Mouse (Mus musculus) limb, embryonic 11.5 days (tissue): ENCODE data around the gene Neurod4. TPM values are rescaled to one million over a fixed set of nuclear protein-coding genes. Genes with fewer than 3 reads are reported as not detected.
A peak's percentile ranks its signal among the peaks of the same experiment; 100 is the strongest.

Experiments
- ATAC-seq: fragments of 200-750 bp; cut with Nextera tagmentation; 2 replicates; pipeline ENCODE4 v1.8.0; 2017; ENCODE audit warnings: low read depth; ENCODE audit not compliant: insufficient number of reproducible peaks, low FRiP score, low TSS enrichment
- DNase-seq: peaks from one replicate; pipeline ENCODE4 v3.0.0-alpha.2; 2015; ENCODE audit warnings: low spot score
- H3K27ac ChIP-seq: fragments of 300-500 bp; sonication (generic); replicated peaks from 2 replicates; pipeline ENCODE4 v1.5.1; 2014; ENCODE audit warnings: low read depth, mild to moderate bottlenecking, low read length
- H3K27me3 ChIP-seq: fragments of 300-500 bp; sonication (generic); 2 replicates; pipeline ENCODE4 v1.6.1; 2014; ENCODE audit warnings: mild to moderate bottlenecking, low read length, mixed read lengths; ENCODE audit not compliant: control insufficient read depth, insufficient read depth
- H3K36me3 ChIP-seq: fragments of 300-500 bp; sonication (generic); 2 replicates; pipeline ENCODE4 v1.6.1; 2014; ENCODE audit warnings: mild to moderate bottlenecking, low read length, moderate library complexity, mixed read lengths; ENCODE audit not compliant: control insufficient read depth, insufficient read depth
- H3K4me1 ChIP-seq: fragments of 300-500 bp; sonication (generic); 2 replicates; pipeline ENCODE4 v1.6.1; 2014; ENCODE audit warnings: low read length, mixed read lengths; ENCODE audit not compliant: control insufficient read depth, insufficient read depth
- H3K4me2 ChIP-seq: fragments of 300-500 bp; sonication (generic); 2 replicates; pipeline ENCODE4 v1.6.1; 2014; ENCODE audit warnings: low read depth, mild to moderate bottlenecking, moderate library complexity; ENCODE audit not compliant: severe bottlenecking
- H3K4me3 ChIP-seq: fragments of 300-500 bp; sonication (generic); 2 replicates; pipeline ENCODE4 v1.5.1; 2014; ENCODE audit warnings: low read depth, low read length
- H3K9ac ChIP-seq: fragments of 300-500 bp; sonication (generic); 2 replicates; pipeline ENCODE4 v1.6.1; 2014; ENCODE audit warnings: mild to moderate bottlenecking, low read length
- H3K9me3 ChIP-seq: fragments of 300-500 bp; sonication (generic); 2 replicates; pipeline ENCODE4 v1.6.1; 2016; ENCODE audit warnings: low read length; ENCODE audit not compliant: control insufficient read depth
- WGBS: fragments of 180-500 bp; shearing (Covaris S2); extraction: QIAGEN DNeasy Blood & Tissue Kit; methylation state at CpG from one replicate; pipeline ENCODE4 v1.1.7; 2014; 5-methylcytosine and 5-hydroxymethylcytosine counted together
- polyA plus RNA-seq: library from polyadenylated mRNA; unstranded; fragments of >200 nt; fragmentation: Nextera tagmentation; extraction: Ambion mirVana; gene quantifications from 2 replicates; pipeline ENCODE4 v1.2.1, GENCODE M21; 2014

The Neurod4 gene
- polyA plus RNA-seq, 1 experiment from 2014 or later: not detected

- Histone ChIP-seq H3K9ac (no peak overlapping the region), H3K4me2 (no peak overlapping the region)
Observed at GRCm38 (mm10) chr10:130275759-130276158, 4.3 kb downstream of the Neurod4 start.

GRCm38 (mm10) chr10:130263203-130263602, 16.8 kb downstream of the Neurod4 start:
- H3K9me3 ChIP-seq: no peaks in the 10 kb centered on the region
- no peak overlapping the region for H3K27ac ChIP-seq
- no peak overlapping the region for H3K9ac ChIP-seq
- no peaks in the 10 kb centered on the region for H3K4me1 ChIP-seq
- DNase-seq (no peak), ATAC-seq (no peak)
- H3K4me3 ChIP-seq: no peak overlapping the region
- 64% methylated on average over 4 of the region's 4 CpGs for WGBS
- H3K27me3 ChIP-seq: no peaks in the 10 kb centered on the region
- no peaks in the 10 kb centered on the region for H3K36me3 ChIP-seq
- no peak overlapping the region for H3K4me2 ChIP-seq

More at GRCm38 (mm10) chr10:130275759-130276158, 4.3 kb downstream of the Neurod4 start:
- no peaks in the 10 kb centered on the region for H3K36me3 ChIP-seq
- WGBS: 63% methylated on average over 2 of the region's 2 CpGs
- DNase-seq (no peak), ATAC-seq (no peak)
- H3K27me3 ChIP-seq: no peaks in the 10 kb centered on the region
- no peak overlapping the region for H3K4me3 ChIP-seq
- H3K9me3 ChIP-seq: no peaks in the 10 kb centered on the region
- H3K4me1 ChIP-seq: no peaks in the 10 kb centered on the region
- no peak overlapping the region for H3K27ac ChIP-seq

DNA sequence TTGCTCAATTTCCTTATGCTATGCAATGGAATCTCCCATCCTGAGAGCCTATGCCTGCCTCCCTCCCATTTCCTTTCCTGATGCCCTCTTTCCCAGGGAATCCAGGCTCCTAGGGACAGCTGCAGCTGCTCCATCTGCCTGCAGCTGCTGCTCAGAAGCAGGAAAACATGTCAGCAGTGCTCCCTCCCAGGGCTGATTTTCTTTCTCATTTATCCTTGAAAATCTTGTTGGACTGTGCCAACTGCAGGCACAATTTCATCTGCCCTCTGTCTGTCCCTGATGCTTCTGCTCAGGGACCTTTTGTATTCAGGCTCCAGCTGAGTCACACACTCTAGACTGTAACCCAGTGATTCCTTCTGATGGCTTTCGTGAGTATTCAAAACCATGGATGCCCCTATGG, 20.6 kb downstream of the Neurod4 start:
- Histone ChIP-seq H3K27me3 (no peaks in the 10 kb centered on the region), H3K4me3 (no peak overlapping the region), H3K27ac (no peak overlapping the region), H3K9ac (no peak overlapping the region), H3K36me3 (no peaks in the 10 kb centered on the region), H3K4me2 (no peak overlapping the region), H3K9me3 (no peaks in the 10 kb centered on the region), H3K4me1 (no peaks in the 10 kb centered on the region)
- ATAC-seq (0 out of 2 replicates have a peak, but pooled peaks have one; percentile 39), DNase-seq (no peak)
- WGBS: 65% methylated on average over 1 of the region's 1 CpGs

DNA sequence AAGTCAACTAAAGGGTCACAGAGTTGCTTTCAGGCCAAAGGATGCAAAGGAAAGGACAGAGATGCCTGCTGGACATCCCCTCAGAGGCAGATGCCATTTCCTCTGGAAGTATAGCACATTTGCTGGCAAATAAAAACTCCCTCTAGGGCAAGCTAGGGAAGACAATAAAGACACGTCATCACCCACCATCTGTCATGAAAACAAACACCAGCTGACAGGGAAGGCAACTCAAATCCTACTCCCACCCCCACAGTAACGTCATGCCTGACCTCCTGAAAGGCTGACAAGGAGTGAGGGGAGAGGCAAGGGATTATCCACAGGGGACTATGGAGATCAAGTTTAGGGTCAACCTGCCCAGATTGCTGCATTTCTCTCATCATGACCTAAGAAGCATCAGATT, 35.8 kb downstream of the Neurod4 start:
- Histone ChIP-seq H3K27me3 (no peaks in the 10 kb centered on the region), H3K36me3 (no peaks in the 10 kb centered on the region), H3K9ac (no peak overlapping the region), H3K27ac (no peak overlapping the region), H3K9me3 (no peaks in the 10 kb centered on the region), H3K4me3 (no peak overlapping the region), H3K4me2 (no peak overlapping the region), H3K4me1 (no peaks in the 10 kb centered on the region)
- WGBS: 7% methylated on average over 2 of the region's 2 CpGs
- DNase-seq (no peak), ATAC-seq (no peak)

GRCm38 (mm10) chr10:130238318-130239209, 41.5 kb downstream of the Neurod4 start:
- H3K36me3 ChIP-seq: no peaks in the 10 kb centered on the region
- 73% methylated on average over 2 of the region's 2 CpGs for WGBS
- no peak overlapping the region for H3K27ac ChIP-seq
- no peaks in the 10 kb centered on the region for H3K9me3 ChIP-seq
- no peak overlapping the region for H3K9ac ChIP-seq
- H3K27me3 ChIP-seq: no peaks in the 10 kb centered on the region
- ATAC-seq: no peak
- DNase-seq: no peak
- no peak overlapping the region for H3K4me3 ChIP-seq
- H3K4me1 ChIP-seq: no peaks in the 10 kb centered on the region
- H3K4me2 ChIP-seq: no peak overlapping the region

DNA sequence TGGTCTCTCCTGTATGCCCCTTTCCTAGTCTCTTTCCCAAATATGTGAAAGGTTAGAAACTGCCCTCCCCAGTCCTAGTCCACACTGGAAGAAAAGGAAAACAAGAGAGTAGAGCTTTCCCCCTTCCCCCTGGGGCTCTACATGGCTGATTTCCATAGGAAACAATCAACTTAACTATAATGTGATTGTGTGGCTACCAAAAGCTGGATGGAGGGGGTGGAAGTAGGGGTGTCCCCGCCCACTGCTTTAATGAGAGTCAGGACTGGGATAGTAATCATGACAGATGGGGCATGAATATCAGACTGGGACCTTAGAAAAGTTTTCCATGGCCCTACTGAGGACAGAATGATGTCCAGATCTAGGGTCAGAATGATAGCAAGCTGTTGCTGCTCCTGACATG, 45.5 kb downstream of the Neurod4 start:
- H3K27me3 ChIP-seq: no peaks in the 10 kb centered on the region
- no peak overlapping the region for H3K27ac ChIP-seq
- DNase-seq: no peak
- H3K9ac ChIP-seq: no peak overlapping the region
- H3K4me3 ChIP-seq: no peak overlapping the region
- WGBS: 60% methylated on average over 1 of the region's 1 CpGs
- no peak for ATAC-seq
- no peaks in the 10 kb centered on the region for H3K9me3 ChIP-seq
- no peaks in the 10 kb centered on the region for H3K4me1 ChIP-seq
- H3K36me3 ChIP-seq: no peaks in the 10 kb centered on the region
- no peak overlapping the region for H3K4me2 ChIP-seq

GRCm38 (mm10) chr10:130232117-130232516, 47.9 kb downstream of the Neurod4 start:
- H3K4me1 ChIP-seq: no peaks in the 10 kb centered on the region
- no peak overlapping the region for H3K27ac ChIP-seq
- H3K27me3 ChIP-seq: no peaks in the 10 kb centered on the region
- no peaks in the 10 kb centered on the region for H3K9me3 ChIP-seq
- DNase-seq (no peak), ATAC-seq (no peak)
- no peak overlapping the region for H3K9ac ChIP-seq
- 84% methylated on average over 1 of the region's 1 CpGs for WGBS
- no peak overlapping the region for H3K4me2 ChIP-seq
- H3K4me3 ChIP-seq: no peak overlapping the region
- no peaks in the 10 kb centered on the region for H3K36me3 ChIP-seq

DNA sequence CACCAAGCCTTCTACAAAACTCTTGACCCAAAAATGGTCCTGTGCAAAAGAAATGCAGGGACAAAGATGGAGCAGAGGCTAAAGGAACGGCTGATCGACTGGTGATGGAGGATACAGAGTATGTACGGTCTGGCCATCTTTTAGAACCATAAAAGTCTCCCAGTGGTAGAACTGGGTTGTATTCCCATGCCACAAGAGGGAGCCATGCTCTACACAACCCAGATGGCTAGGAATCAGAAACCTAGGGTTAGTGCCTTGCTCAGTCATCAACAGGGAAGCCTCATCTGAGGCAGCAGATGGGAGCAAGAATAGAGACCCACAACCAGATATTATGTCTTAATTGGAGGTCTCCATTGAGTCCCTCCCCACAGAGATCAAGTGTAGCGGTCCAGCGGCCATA, 50.5 kb downstream of the Neurod4 start:
- Histone ChIP-seq H3K4me2 (no peak overlapping the region), H3K4me3 (no peak overlapping the region), H3K36me3 (no peaks in the 10 kb centered on the region), H3K9ac (no peak overlapping the region), H3K9me3 (no peaks in the 10 kb centered on the region), H3K27ac (no peak overlapping the region), H3K4me1 (no peaks in the 10 kb centered on the region), H3K27me3 (no peaks in the 10 kb centered on the region)
- ATAC-seq (no peak), DNase-seq (no peak)
- WGBS: 88% methylated on average over 5 of the region's 5 CpGs
